Mouse (Mus musculus) hindbrain, embryonic 14.5 days (tissue): ENCODE results near the gene Mapre3. TPM values are rescaled to one million over a fixed set of nuclear protein-coding genes. Genes with fewer than 3 reads are reported as not detected.

ENCODE experiments used
- ATAC-seq: fragments of 200-750 bp; cut with Nextera tagmentation; 2 replicates; pipeline ENCODE4 v1.8.0; 2017; ENCODE audit warnings: moderate number of reproducible peaks, mild to moderate bottlenecking, moderate TSS enrichment, moderate library complexity; ENCODE audit not compliant: low FRiP score
- DNase-seq: peaks from one replicate; pipeline ENCODE4 v3.0.0-alpha.2; 2015; ENCODE audit warnings: low spot score
- H3K27ac ChIP-seq: fragments of 300-500 bp; sonication (generic); 2 replicates; pipeline ENCODE4 v1.5.1; 2014; ENCODE audit warnings: mild to moderate bottlenecking, moderate library complexity
- H3K27me3 ChIP-seq: fragments of 300-500 bp; sonication (generic); 2 replicates; pipeline ENCODE4 v1.6.1; 2014; ENCODE audit warnings: mild to moderate bottlenecking, low read length, mixed read lengths; ENCODE audit not compliant: control insufficient read depth, insufficient read depth
- H3K36me3 ChIP-seq: fragments of 300-500 bp; sonication (generic); replicated peaks from 2 replicates; pipeline ENCODE4 v1.6.1; 2014; ENCODE audit not compliant: control insufficient read depth, insufficient read depth
- H3K4me1 ChIP-seq: fragments of 300-500 bp; sonication (generic); replicated peaks from 2 replicates; pipeline ENCODE4 v1.6.1; 2014; ENCODE audit warnings: antibody characterized with exemption, low read length, mixed read lengths; ENCODE audit not compliant: control insufficient read depth, insufficient read depth
- H3K4me2 ChIP-seq: fragments of 300-500 bp; sonication (generic); replicated peaks from 2 replicates; pipeline ENCODE4 v1.6.1; 2014; ENCODE audit warnings: mild to moderate bottlenecking, moderate library complexity
- H3K4me3 ChIP-seq: fragments of 300-500 bp; sonication (generic); replicated peaks from 2 replicates; pipeline ENCODE4 v1.5.1; 2014; ENCODE audit warnings: mild to moderate bottlenecking, low read length
- H3K9ac ChIP-seq: fragments of 300-500 bp; sonication (generic); 2 replicates; pipeline ENCODE4 v1.6.1; 2014
- H3K9me3 ChIP-seq: fragments of 300-500 bp; sonication (generic); 2 replicates; pipeline ENCODE4 v1.6.1; 2016; ENCODE audit warnings: low read length; ENCODE audit not compliant: control insufficient read depth
- WGBS: fragments of 180-500 bp; shearing (Covaris S2); extraction: QIAGEN DNeasy Blood & Tissue Kit; methylation state at CpG from one replicate; pipeline ENCODE4 v1.1.7; 2014; 5-methylcytosine and 5-hydroxymethylcytosine counted together
- polyA plus RNA-seq: library from polyadenylated mRNA; unstranded; fragments of >200 nt; fragmentation: Nextera tagmentation; extraction: Ambion mirVana; gene quantifications from 2 replicates; pipeline ENCODE4 v1.2.1, GENCODE M21; 2014

Mapre3 gene
- polyA plus RNA-seq, 1 experiment from 2014 or later: 124 TPM

GRCm38 (mm10) chr5:30908426-30909299, 94.2 kb downstream of the Mapre3 start:
- no peaks in the 10 kb centered on the region for H3K27me3 ChIP-seq

GRCm38 (mm10) chr5:30909300-30909659, 94.8 kb downstream of the Mapre3 start:
- Histone ChIP-seq H3K4me1 (peaks cover 37% of the 10 kb centered on the region), H3K27ac (no peak overlapping the region), H3K4me2 (no peak overlapping the region), H3K4me3 (no peak overlapping the region), H3K27me3 (no peaks in the 10 kb centered on the region), H3K9me3 (no peaks in the 10 kb centered on the region), H3K9ac (no peak overlapping the region), H3K36me3 (peaks cover 20% of the 10 kb centered on the region)
- 60% methylated on average over 7 of the region's 7 CpGs for WGBS
- ATAC-seq (no peak), DNase-seq (no peak)

More at GRCm38 (mm10) chr5:30908426-30909299, 94.2 kb downstream of the Mapre3 start:
- H3K4me2 ChIP-seq: peak overlapping the region; percentile 97
- DNase-seq (no peak), ATAC-seq (no peak)
- 57% methylated on average over 13 of the region's 13 CpGs for WGBS
- peaks cover 26% of the 10 kb centered on the region for H3K36me3 ChIP-seq
- peak overlapping the region; percentile 77 for H3K27ac ChIP-seq
- H3K9ac ChIP-seq: no peak overlapping the region
- H3K4me3 ChIP-seq: peak overlapping the region; percentile 72; the same call in 1 of the 2 replicates
- no peaks in the 10 kb centered on the region for H3K9me3 ChIP-seq
- H3K4me1 ChIP-seq: peaks cover 33% of the 10 kb centered on the region

- peaks cover 37% of the 10 kb centered on the region for H3K4me1 ChIP-seq
- DNase-seq (no peak), ATAC-seq (no peak)
- H3K27me3 ChIP-seq: no peaks in the 10 kb centered on the region
- no peak overlapping the region for H3K4me3 ChIP-seq
- no peak overlapping the region for H3K27ac ChIP-seq
- H3K36me3 ChIP-seq: peaks cover 14% of the 10 kb centered on the region
- H3K9me3 ChIP-seq: no peaks in the 10 kb centered on the region
- no peak overlapping the region for H3K9ac ChIP-seq
- H3K4me2 ChIP-seq: no peak overlapping the region
- 84% methylated on average over 7 of the region's 7 CpGs for WGBS
Measured at GRCm38 (mm10) chr5:30909863-30910262, 95.4 kb downstream of the Mapre3 start.

- Histone ChIP-seq H3K9me3 (no peaks in the 10 kb centered on the region), H3K4me3 (no peak overlapping the region), H3K4me2 (no peak overlapping the region), H3K36me3 (peaks cover 8% of the 10 kb centered on the region), H3K27ac (no peak overlapping the region), H3K4me1 (peaks cover 39% of the 10 kb centered on the region), H3K9ac (no peak overlapping the region), H3K27me3 (no peaks in the 10 kb centered on the region)
- ATAC-seq (no peak), DNase-seq (no peak)
Measured at GRCm38 (mm10) chr5:30910481-30910880, 96.0 kb downstream of the Mapre3 start.

- Histone ChIP-seq H3K36me3 (no peaks in the 10 kb centered on the region), H3K4me3 (no peak overlapping the region), H3K4me1 (peaks cover 32% of the 10 kb centered on the region), H3K4me2 (no peak overlapping the region), H3K27me3 (no peaks in the 10 kb centered on the region), H3K9me3 (no peaks in the 10 kb centered on the region), H3K27ac (peak overlapping the region; percentile 65), H3K9ac (no peak overlapping the region)
- WGBS: 54% methylated on average over 5 of the region's 5 CpGs
- no peak for ATAC-seq
- DNase-seq: no peak
Measured at GRCm38 (mm10) chr5:30912156-30912555, 97.7 kb downstream of the Mapre3 start.

GRCm38 (mm10) chr5:30913060-30913841, 98.8 kb downstream of the Mapre3 start, which contains the start of gene Emilin1:
TSS of gene Emilin1 (plus strand) at chr5:30913402.
- peak within 1 kb of the TSS; percentile 47; the same call in 1 of the 2 replicates for H3K9ac ChIP-seq
- DNase-seq: no peak
- WGBS: 28% methylated on average over 13 of the region's 13 CpGs
- ATAC-seq: no peak
- H3K4me1 ChIP-seq: peaks cover 28% of the 10 kb centered on the region
- peak within 1 kb of the TSS; percentile 12; the same call in 1 of the 2 replicates for H3K4me3 ChIP-seq
- peak within 1 kb of the TSS; percentile 65 for H3K27ac ChIP-seq
- no peaks in the 10 kb centered on the region for H3K27me3 ChIP-seq
- no peaks in the 10 kb centered on the region for H3K36me3 ChIP-seq
- no peaks in the 10 kb centered on the region for H3K9me3 ChIP-seq
- peak within 1 kb of the TSS; percentile 43 for H3K4me2 ChIP-seq

- no peaks in the 10 kb centered on the region for H3K27me3 ChIP-seq
- DNase-seq (no peak), ATAC-seq (no peak)
- WGBS: 73% methylated on average over 7 of the region's 7 CpGs
- peak overlapping the region; percentile 62; the same call in 1 of the 2 replicates for H3K27ac ChIP-seq
- no peaks in the 10 kb centered on the region for H3K9me3 ChIP-seq
- peaks cover 24% of the 10 kb centered on the region for H3K4me1 ChIP-seq
- H3K9ac ChIP-seq: peak overlapping the region; percentile 47; the same call in 1 of the 2 replicates
- peak overlapping the region; percentile 43 for H3K4me2 ChIP-seq
- no peaks in the 10 kb centered on the region for H3K36me3 ChIP-seq
- H3K4me3 ChIP-seq: peak overlapping the region; percentile 12; the same call in 1 of the 2 replicates
Measured at GRCm38 (mm10) chr5:30914101-30914635, 99.7 kb downstream of the Mapre3 start.

- no peaks in the 10 kb centered on the region for H3K36me3 ChIP-seq
- no peak overlapping the region for H3K27ac ChIP-seq
- peak overlapping the region; percentile 43 for H3K4me2 ChIP-seq
- DNase-seq: no peak
- 83% methylated on average over 6 of the region's 6 CpGs for WGBS
- H3K4me1 ChIP-seq: peaks cover 24% of the 10 kb centered on the region
- peak overlapping the region; percentile 12; the same call in 1 of the 2 replicates for H3K4me3 ChIP-seq
- no peaks in the 10 kb centered on the region for H3K27me3 ChIP-seq
- H3K9me3 ChIP-seq: no peaks in the 10 kb centered on the region
- ATAC-seq: no peak
- no peak overlapping the region for H3K9ac ChIP-seq
Measured at GRCm38 (mm10) chr5:30914849-30915248, 100.4 kb downstream of the Mapre3 start.

GRCm38 (mm10) chr5:30915456-30915855, 101.0 kb downstream of the Mapre3 start:
- DNase-seq: no peak
- WGBS: 71% methylated on average over 9 of the region's 9 CpGs
- H3K9me3 ChIP-seq: no peaks in the 10 kb centered on the region
- peak overlapping the region; percentile 43 for H3K4me2 ChIP-seq
- peaks cover 24% of the 10 kb centered on the region for H3K4me1 ChIP-seq
- H3K36me3 ChIP-seq: no peaks in the 10 kb centered on the region
- no peak overlapping the region for H3K4me3 ChIP-seq
- 0 out of 2 replicates have a peak overlapping the region, but pooled peaks have one; percentile 20 for H3K9ac ChIP-seq
- H3K27ac ChIP-seq: no peak overlapping the region
- peak; percentile 38 for ATAC-seq
- H3K27me3 ChIP-seq: no peaks in the 10 kb centered on the region
